Mouse (Mus musculus): ENCODE measurements around the gene Haao. TPM values are rescaled to one million over a fixed set of nuclear protein-coding genes. Genes with fewer than 3 reads are reported as not detected.
A peak's percentile ranks its signal among the peaks of the same experiment; 100 is the strongest.

The Haao gene
- polyA plus RNA-seq, 1 experiment from 2014 or later = 0.25 TPM

DNA sequence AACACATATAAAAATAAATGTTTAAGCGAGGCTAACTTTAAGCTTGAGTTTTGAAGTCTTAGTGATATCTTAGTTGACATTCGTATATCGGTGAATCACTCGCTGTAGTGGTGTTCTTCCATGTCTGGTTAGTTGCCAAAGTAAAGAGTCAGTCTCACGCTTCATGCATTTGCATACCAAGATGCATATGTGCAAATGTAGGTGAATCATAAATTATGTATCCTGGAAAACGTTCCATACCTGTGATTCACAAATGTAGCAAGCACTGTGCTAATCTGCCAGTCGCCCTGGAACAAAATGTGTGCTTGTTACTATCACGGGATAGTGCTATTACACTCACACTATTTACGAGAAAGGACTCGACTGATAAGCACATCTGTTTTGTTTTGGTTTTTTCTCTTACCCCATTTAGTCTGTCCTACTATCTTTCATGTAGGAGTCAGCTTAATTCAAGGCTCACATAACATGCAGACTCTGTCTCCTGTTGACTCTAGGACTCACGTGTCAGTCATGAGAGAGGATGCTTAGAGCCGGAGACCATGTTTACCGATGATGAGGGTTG is 37.3 kb upstream of the Haao start:
- 0 out of 2 replicates have a peak, but pooled peaks cover 4% of the 10 kb centered on the region for H3K4me1 ChIP-seq (replicated peaks)
- H3K4me2 ChIP-seq = no peak overlapping the region
- no peaks in the 10 kb centered on the region for H3K27me3 ChIP-seq
- ATAC-seq (replicated peaks; ENCODE audit: insufficient number of reproducible peaks, insufficient read depth, low FRiP score, low read depth) = no peak
- H3K27ac ChIP-seq = no peak overlapping the region
- H3K9me3 ChIP-seq (replicated peaks) = no peaks in the 10 kb centered on the region
- no peaks in the 10 kb centered on the region for H3K36me3 ChIP-seq
- H3K4me3 ChIP-seq = no peak overlapping the region
- WGBS = 71% methylated on average over 13 of the region's 13 CpGs
- no peak overlapping the region for H3K9ac ChIP-seq

DNA sequence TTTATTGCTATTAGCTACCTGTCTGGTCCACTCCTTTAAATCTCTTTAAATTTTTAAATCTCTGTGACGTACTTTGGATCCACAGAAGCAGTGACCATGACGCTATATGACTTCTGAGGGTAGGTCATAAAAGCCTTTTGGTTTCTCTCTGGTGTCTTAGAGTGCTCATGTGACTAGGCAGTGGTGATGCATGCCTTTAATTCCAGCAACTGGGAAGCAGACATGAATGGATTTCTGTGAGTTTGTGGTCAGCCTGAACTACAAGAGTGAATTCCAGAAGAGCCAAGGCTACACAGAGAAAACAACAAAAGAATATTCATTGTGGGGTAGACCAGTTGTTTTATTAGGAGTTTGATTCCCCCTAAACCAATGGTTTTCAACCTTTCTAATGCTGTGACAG is 35.0 kb upstream of the Haao start:
- H3K4me3 ChIP-seq = no peak overlapping the region
- no peak overlapping the region for H3K27ac ChIP-seq
- H3K36me3 ChIP-seq = no peaks in the 10 kb centered on the region
- WGBS = 80% methylated on average over 2 of the region's 2 CpGs
- no peaks in the 10 kb centered on the region for H3K4me1 ChIP-seq (replicated peaks)
- no peak for ATAC-seq (replicated peaks; ENCODE audit: insufficient number of reproducible peaks, insufficient read depth, low FRiP score, low read depth)
- no peaks in the 10 kb centered on the region for H3K27me3 ChIP-seq
- no peak overlapping the region for H3K4me2 ChIP-seq
- no peaks in the 10 kb centered on the region for H3K9me3 ChIP-seq (replicated peaks)
- H3K9ac ChIP-seq = no peak overlapping the region

DNA sequence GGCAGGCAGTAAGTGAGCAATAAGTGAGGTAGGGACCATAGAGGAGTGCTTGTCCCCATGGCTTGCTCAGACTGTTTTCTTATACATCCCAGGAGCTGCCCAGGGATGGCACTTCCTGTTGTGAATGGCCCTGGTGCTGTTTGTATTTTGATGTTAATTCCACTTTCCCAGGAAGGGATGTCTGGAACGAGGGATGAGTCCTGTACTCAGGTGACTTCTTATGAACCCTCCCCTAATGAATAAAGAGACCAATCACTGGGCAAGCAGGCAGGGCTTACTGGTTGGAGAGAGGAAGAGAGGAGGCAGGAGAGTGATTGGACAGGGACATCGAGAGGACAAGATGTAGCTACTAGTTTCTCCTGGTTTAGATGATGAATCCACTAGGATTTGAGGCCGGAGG is 33.3 kb upstream of the Haao start:
- no peak overlapping the region for H3K9ac ChIP-seq
- 76% methylated on average over 3 of the region's 3 CpGs for WGBS
- no peak overlapping the region for H3K4me3 ChIP-seq
- H3K27me3 ChIP-seq = no peaks in the 10 kb centered on the region
- H3K27ac ChIP-seq = no peak overlapping the region
- no peaks in the 10 kb centered on the region for H3K36me3 ChIP-seq
- no peak for ATAC-seq (replicated peaks; ENCODE audit: insufficient number of reproducible peaks, insufficient read depth, low FRiP score, low read depth)
- H3K4me2 ChIP-seq = no peak overlapping the region
- no peaks in the 10 kb centered on the region for H3K4me1 ChIP-seq (replicated peaks)
- no peaks in the 10 kb centered on the region for H3K9me3 ChIP-seq (replicated peaks)

DNA sequence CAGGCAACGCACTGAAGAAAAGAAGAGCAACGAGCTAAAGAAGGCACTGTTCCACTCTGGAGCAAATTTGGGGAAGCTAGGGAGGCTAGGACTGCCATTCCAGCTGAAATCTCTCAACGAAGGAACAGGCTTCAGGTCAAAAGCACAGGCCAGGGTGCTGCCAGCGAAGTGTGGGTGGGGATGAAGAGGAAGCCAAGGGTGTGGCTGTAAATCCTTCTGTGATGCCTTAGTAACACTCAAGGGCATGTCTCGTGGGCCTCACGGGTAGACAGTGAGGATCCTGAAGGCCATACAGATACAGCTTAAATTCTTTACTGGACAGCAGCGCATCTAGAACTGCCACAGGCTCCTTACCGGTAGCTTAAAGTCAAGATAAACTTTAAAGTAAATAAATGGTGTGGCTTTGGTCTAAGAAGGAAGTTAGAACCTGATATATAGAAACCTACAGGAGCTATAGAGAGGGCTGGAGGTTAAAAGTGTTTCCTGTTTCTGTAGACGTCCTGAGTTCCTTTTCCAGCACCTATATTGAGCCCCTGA is 32.5 kb upstream of the Haao start:
- Histone ChIP-seq H3K36me3 (no peaks in the 10 kb centered on the region), H3K4me1 (replicated peaks) (no peaks in the 10 kb centered on the region), H3K9ac (no peak overlapping the region), H3K27ac (no peak overlapping the region), H3K9me3 (replicated peaks) (no peaks in the 10 kb centered on the region), H3K27me3 (no peaks in the 10 kb centered on the region), H3K4me2 (no peak overlapping the region), H3K4me3 (no peak overlapping the region)
- no peak for ATAC-seq (replicated peaks; ENCODE audit: insufficient number of reproducible peaks, insufficient read depth, low FRiP score, low read depth)
- WGBS = 64% methylated on average over 9 of the region's 9 CpGs

DNA sequence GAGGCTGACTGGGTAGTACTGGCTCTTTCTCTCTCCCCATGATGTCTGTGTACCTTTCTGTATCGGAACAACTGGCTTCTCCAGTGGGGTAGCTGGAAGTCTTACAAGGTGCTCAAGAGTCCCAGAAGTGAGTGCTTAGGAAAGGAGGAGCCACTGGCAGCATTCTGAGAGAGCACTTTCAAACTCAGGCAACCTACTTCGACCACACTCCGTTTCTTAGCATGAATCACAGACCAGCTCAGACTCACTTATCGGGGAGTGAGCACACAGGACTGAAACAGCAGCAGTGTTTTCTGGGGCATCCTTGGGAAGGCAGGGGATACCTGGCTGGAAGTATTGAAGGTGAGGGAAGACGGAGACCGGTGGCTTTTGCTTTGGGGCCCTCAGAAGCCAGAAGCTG is 31.9 kb upstream of the Haao start:
- Histone ChIP-seq H3K4me3 (no peak overlapping the region), H3K36me3 (no peaks in the 10 kb centered on the region), H3K9me3 (replicated peaks) (no peaks in the 10 kb centered on the region), H3K4me1 (replicated peaks) (no peaks in the 10 kb centered on the region), H3K27ac (no peak overlapping the region), H3K27me3 (no peaks in the 10 kb centered on the region), H3K9ac (no peak overlapping the region), H3K4me2 (no peak overlapping the region)
- 89% methylated on average over 6 of the region's 6 CpGs for WGBS
- no peak for ATAC-seq (replicated peaks; ENCODE audit: insufficient number of reproducible peaks, insufficient read depth, low FRiP score, low read depth)

DNA sequence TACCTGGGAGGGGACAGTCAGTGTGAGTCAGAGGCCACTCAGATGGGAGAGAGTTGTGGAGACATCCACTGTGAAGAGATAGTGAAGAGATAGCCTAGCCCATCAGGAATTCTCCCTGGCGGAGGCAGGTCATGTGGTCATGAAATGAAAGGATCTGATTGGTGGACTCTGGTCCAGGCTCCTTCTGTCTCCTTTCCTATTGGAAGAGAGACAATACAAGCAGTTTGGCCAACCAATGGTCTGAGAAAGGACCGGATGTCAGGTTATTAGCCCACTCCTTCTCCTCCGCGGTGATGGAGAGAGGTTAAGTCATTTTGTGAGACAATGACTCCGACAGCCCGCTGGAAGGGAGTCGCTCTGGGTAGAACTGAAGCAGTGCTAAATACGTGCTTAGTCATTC is 26.8 kb upstream of the Haao start:
- no peaks in the 10 kb centered on the region for H3K9me3 ChIP-seq (replicated peaks)
- H3K27me3 ChIP-seq = no peaks in the 10 kb centered on the region
- H3K4me2 ChIP-seq = no peak overlapping the region
- no peak for ATAC-seq (replicated peaks; ENCODE audit: insufficient number of reproducible peaks, insufficient read depth, low FRiP score, low read depth)
- H3K4me3 ChIP-seq = no peak overlapping the region
- 70% methylated on average over 8 of the region's 8 CpGs for WGBS
- H3K4me1 ChIP-seq (replicated peaks) = no peaks in the 10 kb centered on the region; the same call in 1 of the 2 replicates
- H3K36me3 ChIP-seq = no peaks in the 10 kb centered on the region
- no peak overlapping the region for H3K27ac ChIP-seq
- no peak overlapping the region for H3K9ac ChIP-seq

DNA sequence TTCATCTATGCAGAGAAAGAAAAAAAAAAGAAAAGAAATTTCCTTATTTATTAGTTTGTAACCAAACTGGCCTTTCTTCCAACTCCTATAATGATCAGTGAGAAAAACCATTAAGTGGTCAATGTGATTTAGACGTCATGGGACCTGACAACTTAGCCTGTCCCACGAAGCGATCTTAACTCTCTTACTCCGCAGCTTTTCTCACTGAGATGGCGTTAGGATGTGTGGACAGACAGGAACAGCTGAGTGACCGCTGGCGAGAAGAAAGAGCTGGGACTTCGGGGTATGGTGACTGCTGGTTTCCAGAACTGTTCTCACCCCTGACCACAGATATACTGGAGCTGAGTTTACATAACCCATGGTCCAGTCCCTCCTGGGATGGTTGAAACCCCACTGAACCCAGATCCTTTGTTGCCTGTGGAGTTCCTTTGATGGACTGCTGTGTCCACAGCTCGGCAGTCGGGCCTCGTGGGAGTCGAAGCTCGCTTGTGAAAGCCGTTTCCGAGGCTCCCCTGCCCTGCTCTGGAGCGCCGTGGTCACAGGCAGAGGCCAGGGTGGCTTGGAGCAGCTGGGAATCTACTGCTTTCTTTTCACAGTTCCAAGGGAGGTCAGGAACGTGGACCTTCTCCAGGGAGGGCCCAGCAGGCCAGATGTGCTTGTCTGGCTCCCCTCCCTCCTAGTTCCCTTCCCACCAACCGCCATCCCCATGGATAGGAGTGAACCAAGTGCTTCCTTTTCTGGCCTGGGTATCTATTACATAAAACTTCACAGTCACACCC is 25.8 kb upstream of the Haao start:
- H3K27ac ChIP-seq = peak overlapping the region; percentile 41; the same call in 1 of the 2 replicates

DNA sequence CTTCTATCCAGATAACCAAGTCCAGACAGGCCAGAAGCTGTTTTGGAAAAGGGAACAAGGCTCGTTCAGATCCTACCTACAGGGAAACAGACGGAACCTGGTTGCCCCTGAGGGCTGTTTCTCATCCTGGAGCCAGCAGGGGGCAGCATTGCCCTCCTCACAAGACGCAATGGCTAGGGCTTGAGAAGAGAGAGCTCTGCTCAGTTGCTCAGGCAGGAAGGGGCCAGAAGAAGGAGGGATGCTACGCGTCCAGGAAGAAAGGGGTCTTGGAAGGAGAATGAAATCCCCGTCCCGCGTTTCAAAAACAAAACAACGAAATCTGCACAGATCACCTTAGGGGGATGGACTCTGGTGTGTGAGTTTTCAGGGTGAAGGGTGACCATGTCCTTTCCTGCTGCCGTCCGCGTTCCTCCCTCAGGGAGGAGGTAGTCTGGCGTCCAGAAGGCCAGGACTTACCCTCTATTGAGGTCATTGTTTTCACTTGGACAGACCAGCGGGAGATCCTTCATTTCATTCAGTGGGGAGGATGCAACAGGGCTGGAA is 25.1 kb upstream of the Haao start:
- H3K4me3 ChIP-seq = no peak overlapping the region

More for the DNA sequence above, 25.8 kb upstream of the Haao start:
- no peak overlapping the region for H3K4me2 ChIP-seq
- 65% methylated on average over 19 of the region's 19 CpGs for WGBS
- H3K4me3 ChIP-seq = no peak overlapping the region
- H3K27me3 ChIP-seq = no peaks in the 10 kb centered on the region
- H3K4me1 ChIP-seq (replicated peaks) = no peaks in the 10 kb centered on the region; the same call in 1 of the 2 replicates
- no peaks in the 10 kb centered on the region for H3K9me3 ChIP-seq (replicated peaks)
- no peaks in the 10 kb centered on the region for H3K36me3 ChIP-seq
- ATAC-seq (replicated peaks; ENCODE audit: insufficient number of reproducible peaks, insufficient read depth, low FRiP score, low read depth) = no peak
- no peak overlapping the region for H3K9ac ChIP-seq

DNA sequence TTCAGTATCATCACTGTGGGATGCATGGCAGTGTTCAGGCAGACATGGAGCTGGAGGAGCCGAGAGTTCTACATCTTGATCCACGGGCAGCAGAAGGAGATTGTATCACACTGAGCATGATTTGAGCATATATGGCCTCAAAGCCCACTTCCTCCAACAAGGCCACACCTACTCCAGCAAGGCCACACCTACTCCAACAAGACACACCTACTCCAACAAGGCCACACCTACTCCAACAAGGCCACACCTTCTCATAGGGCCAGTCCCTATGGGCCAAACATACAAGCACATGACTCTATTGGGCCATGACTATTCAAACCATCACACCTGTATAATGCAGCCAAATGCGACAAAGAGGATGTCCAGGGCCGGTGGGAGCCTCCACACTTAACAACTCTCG is 23.6 kb upstream of the Haao start:
- WGBS = 92% methylated on average over 5 of the region's 5 CpGs
- Histone ChIP-seq H3K27me3 (no peaks in the 10 kb centered on the region), H3K9ac (no peak overlapping the region), H3K4me1 (replicated peaks) (no peaks in the 10 kb centered on the region; the same call in 1 of the 2 replicates), H3K4me3 (no peak overlapping the region), H3K4me2 (no peak overlapping the region), H3K36me3 (no peaks in the 10 kb centered on the region), H3K9me3 (replicated peaks) (no peaks in the 10 kb centered on the region), H3K27ac (no peak overlapping the region)
- ATAC-seq (replicated peaks; ENCODE audit: insufficient number of reproducible peaks, insufficient read depth, low FRiP score, low read depth) = no peak

More for the DNA sequence above, 25.1 kb upstream of the Haao start:
- H3K4me2 ChIP-seq = peak overlapping the region; percentile 9; the same call in 1 of the 2 replicates
- H3K4me1 ChIP-seq (replicated peaks) = no peaks in the 10 kb centered on the region; the same call in 1 of the 2 replicates
- WGBS = 26% methylated on average over 14 of the region's 14 CpGs
- H3K9me3 ChIP-seq (replicated peaks) = no peaks in the 10 kb centered on the region
- H3K36me3 ChIP-seq = no peaks in the 10 kb centered on the region
- H3K27ac ChIP-seq = no peak overlapping the region
- H3K27me3 ChIP-seq = no peaks in the 10 kb centered on the region
- ATAC-seq (replicated peaks; ENCODE audit: insufficient number of reproducible peaks, insufficient read depth, low FRiP score, low read depth) = peak; percentile 47; the same call in 1 of the 2 replicates
- no peak overlapping the region for H3K9ac ChIP-seq

DNA sequence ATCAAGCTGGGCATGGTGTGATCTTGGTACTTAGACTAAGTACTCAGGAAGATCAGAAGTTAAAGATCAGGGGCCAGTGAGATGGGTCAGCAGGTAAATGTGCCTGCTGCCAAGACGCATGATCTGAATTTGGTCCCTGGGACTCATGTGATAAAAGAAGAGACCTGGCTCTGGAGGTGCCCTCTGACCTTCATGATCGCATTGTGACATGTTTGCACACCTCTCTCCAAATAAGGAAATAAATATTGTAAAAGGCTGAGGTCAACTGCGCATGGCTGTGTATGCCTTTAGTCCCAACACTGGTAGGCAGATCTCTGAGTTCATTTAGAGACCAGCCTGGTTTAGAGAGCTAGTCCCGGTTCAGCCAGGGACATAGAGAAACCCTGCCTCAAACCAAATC is 22.6 kb upstream of the Haao start:
- H3K9me3 ChIP-seq (replicated peaks) = no peaks in the 10 kb centered on the region
- WGBS = 85% methylated on average over 4 of the region's 4 CpGs
- no peak for ATAC-seq (replicated peaks; ENCODE audit: insufficient number of reproducible peaks, insufficient read depth, low FRiP score, low read depth)

DNA sequence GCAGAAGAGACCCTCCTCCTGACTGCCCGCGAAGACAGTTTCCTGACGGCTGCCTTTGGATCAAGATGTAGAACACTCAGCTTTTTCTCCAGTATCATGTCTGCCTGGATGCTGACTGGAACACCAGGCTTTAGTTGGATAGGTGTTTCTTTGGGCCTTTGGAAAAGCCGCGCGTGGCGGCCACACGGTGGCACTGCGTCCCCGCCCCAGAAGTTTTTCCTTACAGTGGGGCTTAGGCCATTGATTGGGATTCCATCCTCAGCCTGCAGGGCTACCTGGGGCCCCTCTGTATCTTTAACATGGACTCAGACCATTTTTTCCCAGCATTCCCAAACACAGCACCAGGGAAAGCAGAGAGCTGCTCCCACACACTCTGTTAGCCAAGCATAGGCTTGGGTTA is 18.8 kb upstream of the Haao start:
- Histone ChIP-seq H3K9me3 (replicated peaks) (no peaks in the 10 kb centered on the region), H3K4me3 (no peak overlapping the region), H3K27me3 (0 out of 2 replicates have a peak, but pooled peaks cover 3% of the 10 kb centered on the region), H3K36me3 (no peaks in the 10 kb centered on the region), H3K4me1 (replicated peaks) (peaks cover 7% of the 10 kb centered on the region), H3K27ac (no peak overlapping the region), H3K9ac (no peak overlapping the region), H3K4me2 (no peak overlapping the region)
- no peak for ATAC-seq (replicated peaks; ENCODE audit: insufficient number of reproducible peaks, insufficient read depth, low FRiP score, low read depth)
- 10% methylated on average over 10 of the region's 10 CpGs for WGBS

More for the DNA sequence above, 22.6 kb upstream of the Haao start:
- Histone ChIP-seq H3K4me1 (replicated peaks) (no peaks in the 10 kb centered on the region; the same call in 1 of the 2 replicates), H3K27ac (no peak overlapping the region), H3K4me3 (no peak overlapping the region), H3K9ac (no peak overlapping the region), H3K4me2 (no peak overlapping the region), H3K36me3 (no peaks in the 10 kb centered on the region), H3K27me3 (no peaks in the 10 kb centered on the region)

Measured in heart, embryonic 15.5 days (tissue).